Mouse (Mus musculus) embryonic facial prominence, embryonic 10.5 days (tissue): ENCODE measurements at regions not wholly inside any gene's neighbourhood (a gene's known extent, or its start where the extent isn't known, plus 50 kb on each side); places are given as distances from the start of the nearest gene placed in this dataset.

Experiments used
- DNase-seq: peaks from one replicate; pipeline ENCODE4 v3.0.0-alpha.2; 2017; ENCODE audit warnings: low spot score
- H3K27ac ChIP-seq: fragments of 300-500 bp; sonication (generic); replicated peaks from 2 replicates; pipeline ENCODE4 v1.5.1; 2016; ENCODE audit warnings: mild to moderate bottlenecking
- H3K27me3 ChIP-seq: fragments of 300-500 bp; sonication (generic); replicated peaks from 2 replicates; pipeline ENCODE4 v1.6.1; 2016; ENCODE audit warnings: low read depth, mild to moderate bottlenecking; ENCODE audit not compliant: poor library complexity, severe bottlenecking
- H3K36me3 ChIP-seq: fragments of 300-500 bp; sonication (generic); replicated peaks from 2 replicates; pipeline ENCODE4 v1.6.1; 2016; ENCODE audit warnings: mild to moderate bottlenecking, moderate library complexity
- H3K4me1 ChIP-seq: fragments of 300-500 bp; sonication (generic); 2 replicates; pipeline ENCODE4 v1.6.1; 2016
- H3K4me3 ChIP-seq: fragments of 300-500 bp; sonication (generic); 2 replicates; pipeline ENCODE4 v1.5.1; 2016; ENCODE audit warnings: mild to moderate bottlenecking, moderate library complexity
- H3K9me3 ChIP-seq: fragments of 300-500 bp; sonication (generic); 2 replicates; pipeline ENCODE4 v1.6.1; 2016; ENCODE audit warnings: mild to moderate bottlenecking
- WGBS: fragments of 180-500 bp; shearing (Covaris S2); methylation state at CpG from one replicate; pipeline ENCODE4 v1.1.7; 2016; 5-methylcytosine and 5-hydroxymethylcytosine counted together

- Histone ChIP-seq H3K4me1 (peaks cover 45% of the 10 kb centered on the region), H3K36me3 (no peaks in the 10 kb centered on the region), H3K27ac (peak overlapping the region; percentile 61; the same call in 1 of the 2 replicates), H3K4me3 (no peak overlapping the region), H3K9me3 (no peaks in the 10 kb centered on the region), H3K27me3 (no peaks in the 10 kb centered on the region; the same call in 1 of the 2 replicates)
- WGBS = 69% methylated on average over 8 of the region's 8 CpGs
- no peak for DNase-seq
Observed at GRCm38 (mm10) chr12:109844723-109845601, 244.8 kb upstream of the Rtl1 start.

- H3K27ac ChIP-seq = peak overlapping the region; percentile 61; the same call in 1 of the 2 replicates
- H3K36me3 ChIP-seq = no peaks in the 10 kb centered on the region
- no peaks in the 10 kb centered on the region; the same call in 1 of the 2 replicates for H3K27me3 ChIP-seq
- H3K4me1 ChIP-seq = peaks cover 39% of the 10 kb centered on the region
- H3K9me3 ChIP-seq = no peaks in the 10 kb centered on the region
- 41% methylated on average over 5 of the region's 5 CpGs for WGBS
- DNase-seq = no peak
- H3K4me3 ChIP-seq = no peak overlapping the region
Observed at GRCm38 (mm10) chr12:109845602-109845906, 245.4 kb upstream of the Rtl1 start.

- H3K27ac ChIP-seq = no peak overlapping the region
- peaks cover 17% of the 10 kb centered on the region for H3K4me1 ChIP-seq
- no peak overlapping the region for H3K4me3 ChIP-seq
- DNase-seq = no peak
- 96% methylated on average over 1 of the region's 1 CpGs for WGBS
- H3K27me3 ChIP-seq = no peaks in the 10 kb centered on the region
- no peaks in the 10 kb centered on the region for H3K9me3 ChIP-seq
- no peaks in the 10 kb centered on the region for H3K36me3 ChIP-seq
Observed at GRCm38 (mm10) chr12:109856336-109856735, 256.2 kb upstream of the Rtl1 start.

GRCm38 (mm10) chr12:109857705-109858104 is 257.6 kb upstream of the Rtl1 start:
- DNase-seq = peak; percentile 7
- no peaks in the 10 kb centered on the region for H3K9me3 ChIP-seq
- H3K4me1 ChIP-seq = peaks cover 17% of the 10 kb centered on the region
- no peak overlapping the region for H3K27ac ChIP-seq
- no peaks in the 10 kb centered on the region for H3K36me3 ChIP-seq
- H3K27me3 ChIP-seq = no peaks in the 10 kb centered on the region
- 63% methylated on average over 4 of the region's 4 CpGs for WGBS
- no peak overlapping the region for H3K4me3 ChIP-seq

GRCm38 (mm10) chr12:109864826-109865225 is 264.7 kb upstream of the Rtl1 start:
- Histone ChIP-seq H3K4me3 (no peak overlapping the region), H3K9me3 (no peaks in the 10 kb centered on the region), H3K27me3 (no peaks in the 10 kb centered on the region), H3K4me1 (no peaks in the 10 kb centered on the region), H3K27ac (no peak overlapping the region), H3K36me3 (no peaks in the 10 kb centered on the region)
- WGBS = 79% methylated on average over 4 of the region's 4 CpGs
- no peak for DNase-seq

GRCm38 (mm10) chr12:109871021-109871420 is 270.9 kb upstream of the Rtl1 start:
- 87% methylated on average over 14 of the region's 14 CpGs for WGBS
- no peak overlapping the region for H3K27ac ChIP-seq
- DNase-seq = no peak
- H3K4me3 ChIP-seq = no peak overlapping the region
- no peaks in the 10 kb centered on the region for H3K9me3 ChIP-seq
- H3K36me3 ChIP-seq = no peaks in the 10 kb centered on the region
- H3K4me1 ChIP-seq = no peaks in the 10 kb centered on the region
- no peaks in the 10 kb centered on the region for H3K27me3 ChIP-seq

GRCm38 (mm10) chr12:109874466-109874865 is 274.3 kb upstream of the Rtl1 start:
- Histone ChIP-seq H3K4me3 (no peak overlapping the region), H3K4me1 (no peaks in the 10 kb centered on the region), H3K27me3 (no peaks in the 10 kb centered on the region), H3K9me3 (no peaks in the 10 kb centered on the region), H3K27ac (no peak overlapping the region), H3K36me3 (no peaks in the 10 kb centered on the region)
- DNase-seq = no peak
- WGBS = 88% methylated on average over 7 of the region's 7 CpGs

GRCm38 (mm10) chr12:109881108-109881507 is 281.0 kb upstream of the Rtl1 start:
- Histone ChIP-seq H3K4me1 (no peaks in the 10 kb centered on the region), H3K27me3 (no peaks in the 10 kb centered on the region), H3K9me3 (no peaks in the 10 kb centered on the region), H3K4me3 (no peak overlapping the region), H3K36me3 (no peaks in the 10 kb centered on the region), H3K27ac (no peak overlapping the region; the same call in 1 of the 2 replicates)
- WGBS = 62% methylated on average over 3 of the region's 3 CpGs
- no peak for DNase-seq

GRCm38 (mm10) chr12:109891206-109891605 is 291.1 kb upstream of the Rtl1 start:
- no peaks in the 10 kb centered on the region for H3K36me3 ChIP-seq
- 87% methylated on average over 2 of the region's 2 CpGs for WGBS
- no peak overlapping the region for H3K4me3 ChIP-seq

GRCm38 (mm10) chr12:109892834-109893233 is 292.7 kb upstream of the Rtl1 start:
- H3K36me3 ChIP-seq = no peaks in the 10 kb centered on the region
- H3K9me3 ChIP-seq = no peaks in the 10 kb centered on the region
- no peaks in the 10 kb centered on the region; the same call in 1 of the 2 replicates for H3K27me3 ChIP-seq
- H3K4me3 ChIP-seq = no peak overlapping the region
- no peak for DNase-seq
- H3K4me1 ChIP-seq = no peaks in the 10 kb centered on the region
- no peak overlapping the region for H3K27ac ChIP-seq

More at GRCm38 (mm10) chr12:109891206-109891605, 291.1 kb upstream of the Rtl1 start:
- Histone ChIP-seq H3K9me3 (no peaks in the 10 kb centered on the region), H3K4me1 (no peaks in the 10 kb centered on the region), H3K27me3 (no peaks in the 10 kb centered on the region; the same call in 1 of the 2 replicates), H3K27ac (no peak overlapping the region)
- DNase-seq = no peak

GRCm38 (mm10) chr12:109893657-109894056 is 293.5 kb upstream of the Rtl1 start:
- WGBS = 79% methylated on average over 4 of the region's 4 CpGs
- no peaks in the 10 kb centered on the region; the same call in 1 of the 2 replicates for H3K27me3 ChIP-seq
- no peak overlapping the region for H3K27ac ChIP-seq
- DNase-seq = no peak
- no peak overlapping the region for H3K4me3 ChIP-seq
- H3K9me3 ChIP-seq = no peaks in the 10 kb centered on the region
- no peaks in the 10 kb centered on the region for H3K4me1 ChIP-seq
- H3K36me3 ChIP-seq = no peaks in the 10 kb centered on the region

- H3K4me1 ChIP-seq = no peaks in the 10 kb centered on the region
- no peak overlapping the region for H3K27ac ChIP-seq
- H3K4me3 ChIP-seq = no peak overlapping the region
- no peaks in the 10 kb centered on the region for H3K36me3 ChIP-seq
- no peak for DNase-seq
- 84% methylated on average over 7 of the region's 7 CpGs for WGBS
- no peaks in the 10 kb centered on the region for H3K9me3 ChIP-seq
- H3K27me3 ChIP-seq = no peaks in the 10 kb centered on the region; the same call in 1 of the 2 replicates
Observed at GRCm38 (mm10) chr12:109895389-109895788, 295.3 kb upstream of the Rtl1 start.

- no peak for DNase-seq
Observed at GRCm38 (mm10) chr12:109896397-109896796, 296.3 kb upstream of the Rtl1 start.

More at GRCm38 (mm10) chr12:109896397-109896796, 296.3 kb upstream of the Rtl1 start:
- H3K27ac ChIP-seq = no peak overlapping the region
- no peaks in the 10 kb centered on the region; the same call in 1 of the 2 replicates for H3K27me3 ChIP-seq
- H3K4me3 ChIP-seq = no peak overlapping the region
- H3K36me3 ChIP-seq = no peaks in the 10 kb centered on the region
- WGBS = 87% methylated on average over 9 of the region's 9 CpGs
- H3K4me1 ChIP-seq = no peaks in the 10 kb centered on the region
- H3K9me3 ChIP-seq = peaks cover under 1% of the 10 kb centered on the region; the same call in 1 of the 2 replicates
